Mouse (Mus musculus) embryonic fibroblast, embryonic 13.5 days (primary cell): ENCODE measurements at regions not wholly inside any gene's neighbourhood (a gene's known extent, or its start where the extent isn't known, plus 50 kb on each side); places are given as distances from the start of the nearest gene placed in this dataset.

Experiments used
- CTCF ChIP-seq: IDR thresholded peaks from 2 replicates; pipeline ENCODE4 v1.5.1; 2011; ENCODE audit warnings: mild to moderate bottlenecking, control low read depth, low read length, moderate library complexity, borderline replicate concordance; ENCODE audit not compliant: insufficient read depth
- POLR2A ChIP-seq: IDR thresholded peaks from 2 replicates; pipeline ENCODE4 v1.6.1; 2011; ENCODE audit warnings: low read depth, mild to moderate bottlenecking, control low read depth, low read length, moderate library complexity

- TF ChIP-seq CTCF: no peak
- no peak for TF ChIP-seq POLR2A
These were observed 192.5 kb upstream of the Tbx3 start for GRCm38 (mm10) chr5:119477926-119478325.
